Mouse (Mus musculus): ENCODE measurements around the gene Pik3r5. TPM values are rescaled to one million over a fixed set of nuclear protein-coding genes. Genes with fewer than 3 reads are reported as not detected.

Gene Pik3r5
- total and polyA plus RNA-seq, 2 experiments from 2014 or later, result 0.82 to 2.0 TPM

GRCm38 (mm10) chr11:68482001-68482400 is 50.1 kb downstream of the Pik3r5 start:
- Histone ChIP-seq H3K4me3 (ENCODE audit: low read depth, low read length) (no peak overlapping the region), H3K9me3 (replicated peaks; ENCODE audit: control insufficient read depth, low read length) (no peaks in the 10 kb centered on the region), H3K9ac (replicated peaks; ENCODE audit: low read depth, low read length) (no peak overlapping the region), H3K4me1 (ENCODE audit: control insufficient read depth, insufficient read depth) (peaks cover 21% of the 10 kb centered on the region), H3K36me3 (replicated peaks; ENCODE audit: control insufficient read depth, insufficient read depth, low read length) (no peaks in the 10 kb centered on the region), H3K27me3 (ENCODE audit: control insufficient read depth, insufficient read depth, low read length) (no peaks in the 10 kb centered on the region), H3K27ac (ENCODE audit: low read depth) (no peak overlapping the region), H3K4me2 (ENCODE audit: low read depth, low read length) (no peak overlapping the region)
- TF ChIP-seq CTCF (IDR thresholded peaks at IDR 0.05; ENCODE audit: low read depth) (no peak), EP300 (IDR thresholded peaks at IDR 0.05; ENCODE audit: low read depth) (no peak)
- ATAC-seq (ENCODE audit: insufficient read depth, low read depth) (no peak), DNase-seq (ENCODE audit: low spot score) (no peak)

GRCm38 (mm10) chr11:68483213-68483612 is 51.3 kb downstream of the Pik3r5 start:
- ATAC-seq (ENCODE audit: insufficient read depth, low read depth), result no peak

GRCm38 (mm10) chr11:68484431-68484830 is 52.5 kb downstream of the Pik3r5 start:
- H3K9ac ChIP-seq (replicated peaks; ENCODE audit: low read depth, low read length), result no peak overlapping the region
- no peak for TF ChIP-seq EP300 (IDR thresholded peaks at IDR 0.05; ENCODE audit: low read depth)
- TF ChIP-seq CTCF (IDR thresholded peaks at IDR 0.05; ENCODE audit: low read depth), result no peak
- DNase-seq (ENCODE audit: low spot score), result no peak
- no peak overlapping the region for H3K4me3 ChIP-seq (ENCODE audit: low read depth, low read length)
- no peak overlapping the region for H3K4me2 ChIP-seq (ENCODE audit: low read depth, low read length)
- H3K27ac ChIP-seq (ENCODE audit: low read depth), result peak overlapping the region; percentile 18; the same call in 1 of the 2 replicates
- no peaks in the 10 kb centered on the region for H3K36me3 ChIP-seq (replicated peaks; ENCODE audit: control insufficient read depth, insufficient read depth, low read length)
- peak; percentile 34; the same call in 1 of the 2 replicates for ATAC-seq (ENCODE audit: insufficient read depth, low read depth)
- H3K27me3 ChIP-seq (ENCODE audit: control insufficient read depth, insufficient read depth, low read length), result no peaks in the 10 kb centered on the region
- peaks cover 7% of the 10 kb centered on the region; the same call in 1 of the 2 replicates for H3K4me1 ChIP-seq (ENCODE audit: control insufficient read depth, insufficient read depth)
- H3K9me3 ChIP-seq (replicated peaks; ENCODE audit: control insufficient read depth, low read length), result no peaks in the 10 kb centered on the region
- WGBS, result 40% methylated on average over 3 of the region's 3 CpGs

More at GRCm38 (mm10) chr11:68483213-68483612, 51.3 kb downstream of the Pik3r5 start:
- H3K27me3 ChIP-seq (ENCODE audit: control insufficient read depth, insufficient read depth, low read length), result no peaks in the 10 kb centered on the region
- H3K9me3 ChIP-seq (replicated peaks; ENCODE audit: control insufficient read depth, low read length), result no peaks in the 10 kb centered on the region
- TF ChIP-seq CTCF (IDR thresholded peaks at IDR 0.05; ENCODE audit: low read depth) (no peak), EP300 (IDR thresholded peaks at IDR 0.05; ENCODE audit: low read depth) (no peak)
- H3K4me3 ChIP-seq (ENCODE audit: low read depth, low read length), result no peak overlapping the region
- peaks cover 13% of the 10 kb centered on the region; the same call in 1 of the 2 replicates for H3K4me1 ChIP-seq (ENCODE audit: control insufficient read depth, insufficient read depth)
- H3K36me3 ChIP-seq (replicated peaks; ENCODE audit: control insufficient read depth, insufficient read depth, low read length), result no peaks in the 10 kb centered on the region
- H3K4me2 ChIP-seq (ENCODE audit: low read depth, low read length), result no peak overlapping the region
- no peak for DNase-seq (ENCODE audit: low spot score)
- H3K9ac ChIP-seq (replicated peaks; ENCODE audit: low read depth, low read length), result no peak overlapping the region
- WGBS, result 44% methylated on average over 6 of the region's 6 CpGs
- no peak overlapping the region for H3K27ac ChIP-seq (ENCODE audit: low read depth)

- DNase-seq (ENCODE audit: low spot score), result peak; percentile 88
- no peaks in the 10 kb centered on the region for H3K27me3 ChIP-seq (ENCODE audit: control insufficient read depth, insufficient read depth, low read length)
- peak; percentile 52 for ATAC-seq (ENCODE audit: insufficient read depth, low read depth)
- WGBS, result 23% methylated on average over 8 of the region's 8 CpGs
- H3K27ac ChIP-seq (ENCODE audit: low read depth), result no peak overlapping the region
- H3K4me1 ChIP-seq (ENCODE audit: control insufficient read depth, insufficient read depth), result peaks cover 7% of the 10 kb centered on the region; the same call in 1 of the 2 replicates
- no peak overlapping the region for H3K4me2 ChIP-seq (ENCODE audit: low read depth, low read length)
- no peak for TF ChIP-seq EP300 (IDR thresholded peaks at IDR 0.05; ENCODE audit: low read depth)
- TF ChIP-seq CTCF (IDR thresholded peaks at IDR 0.05; ENCODE audit: low read depth), result peak; percentile 92
- no peak overlapping the region for H3K9ac ChIP-seq (replicated peaks; ENCODE audit: low read depth, low read length)
- no peaks in the 10 kb centered on the region for H3K36me3 ChIP-seq (replicated peaks; ENCODE audit: control insufficient read depth, insufficient read depth, low read length)
- no peaks in the 10 kb centered on the region for H3K9me3 ChIP-seq (replicated peaks; ENCODE audit: control insufficient read depth, low read length)
- H3K4me3 ChIP-seq (ENCODE audit: low read depth, low read length), result no peak overlapping the region
These were observed 53.5 kb downstream of the Pik3r5 start for GRCm38 (mm10) chr11:68485206-68485942.

- Histone ChIP-seq H3K27ac (ENCODE audit: low read depth) (no peak overlapping the region), H3K36me3 (replicated peaks; ENCODE audit: control insufficient read depth, insufficient read depth, low read length) (no peaks in the 10 kb centered on the region), H3K4me3 (ENCODE audit: low read depth, low read length) (no peak overlapping the region), H3K27me3 (ENCODE audit: control insufficient read depth, insufficient read depth, low read length) (no peaks in the 10 kb centered on the region), H3K9ac (replicated peaks; ENCODE audit: low read depth, low read length) (no peak overlapping the region), H3K4me1 (ENCODE audit: control insufficient read depth, insufficient read depth) (peaks cover 7% of the 10 kb centered on the region; the same call in 1 of the 2 replicates), H3K9me3 (replicated peaks; ENCODE audit: control insufficient read depth, low read length) (no peaks in the 10 kb centered on the region), H3K4me2 (ENCODE audit: low read depth, low read length) (no peak overlapping the region)
- ATAC-seq (ENCODE audit: insufficient read depth, low read depth) (no peak), DNase-seq (ENCODE audit: low spot score) (no peak)
- TF ChIP-seq EP300 (IDR thresholded peaks at IDR 0.05; ENCODE audit: low read depth) (no peak), CTCF (IDR thresholded peaks at IDR 0.05; ENCODE audit: low read depth) (peak; percentile 38)
- WGBS, result 86% methylated on average over 3 of the region's 3 CpGs
These were observed 54.2 kb downstream of the Pik3r5 start for GRCm38 (mm10) chr11:68486093-68486492.
